Mouse (Mus musculus) midbrain, embryonic 10.5 days (tissue): ENCODE measurements at regions not wholly inside any gene's neighbourhood (a gene's known extent, or its start where the extent isn't known, plus 50 kb on each side); places are given as distances from the start of the nearest gene placed in this dataset.

Experiments
- DNase-seq: peaks from one replicate; pipeline ENCODE4 v3.0.0-alpha.2; 2017; ENCODE audit warnings: low spot score
- H3K27ac ChIP-seq: fragments of 300-500 bp; sonication (generic); replicated peaks from 2 replicates; pipeline ENCODE4 v1.5.1; 2016; ENCODE audit warnings: mild to moderate bottlenecking
- H3K27me3 ChIP-seq: fragments of 300-500 bp; sonication (generic); 2 replicates; pipeline ENCODE4 v1.6.1; 2016; ENCODE audit warnings: low read depth, mild to moderate bottlenecking; ENCODE audit not compliant: poor library complexity, severe bottlenecking
- H3K36me3 ChIP-seq: fragments of 300-500 bp; sonication (generic); 2 replicates; pipeline ENCODE4 v1.6.1; 2016; ENCODE audit warnings: mild to moderate bottlenecking, moderate library complexity
- H3K4me1 ChIP-seq: fragments of 300-500 bp; sonication (generic); 2 replicates; pipeline ENCODE4 v1.6.1; 2016
- H3K4me3 ChIP-seq: fragments of 300-500 bp; sonication (generic); 2 replicates; pipeline ENCODE4 v1.5.1; 2016; ENCODE audit warnings: mild to moderate bottlenecking, moderate library complexity
- H3K9me3 ChIP-seq: fragments of 300-500 bp; sonication (generic); replicated peaks from 2 replicates; pipeline ENCODE4 v1.6.1; 2016; ENCODE audit warnings: mild to moderate bottlenecking
- WGBS: fragments of 180-500 bp; shearing (Covaris S2); methylation state at CpG from one replicate; pipeline ENCODE4 v1.1.7; 2016; 5-methylcytosine and 5-hydroxymethylcytosine counted together

DNA sequence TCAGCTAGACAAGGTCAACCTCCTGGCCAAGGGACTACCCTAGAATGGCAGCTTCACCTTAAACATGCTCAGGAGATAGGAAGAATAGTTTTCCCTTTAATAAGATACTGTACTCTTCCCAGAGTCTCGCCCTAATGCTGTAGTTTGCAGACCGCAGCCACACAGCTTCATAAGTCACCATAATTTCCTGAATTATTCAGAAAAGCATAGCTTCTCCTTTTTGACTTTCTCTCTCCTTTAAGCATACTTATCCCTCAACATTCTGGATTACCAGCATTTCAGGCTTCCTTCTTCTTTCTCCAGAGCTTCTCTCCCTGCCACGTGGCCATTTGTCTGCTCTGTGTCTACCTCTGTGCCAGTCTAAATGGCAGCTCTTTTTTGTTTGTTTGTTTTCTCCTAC, 103.5 kb upstream of the Abcb5 start:
- 88% methylated on average over 3 of the region's 3 CpGs for WGBS
- DNase-seq, result no peak
- no peak overlapping the region for H3K4me3 ChIP-seq
- no peaks in the 10 kb centered on the region for H3K27me3 ChIP-seq
- peaks cover 2% of the 10 kb centered on the region for H3K4me1 ChIP-seq
- H3K27ac ChIP-seq, result no peak overlapping the region
- no peaks in the 10 kb centered on the region for H3K9me3 ChIP-seq
- H3K36me3 ChIP-seq, result no peaks in the 10 kb centered on the region

DNA sequence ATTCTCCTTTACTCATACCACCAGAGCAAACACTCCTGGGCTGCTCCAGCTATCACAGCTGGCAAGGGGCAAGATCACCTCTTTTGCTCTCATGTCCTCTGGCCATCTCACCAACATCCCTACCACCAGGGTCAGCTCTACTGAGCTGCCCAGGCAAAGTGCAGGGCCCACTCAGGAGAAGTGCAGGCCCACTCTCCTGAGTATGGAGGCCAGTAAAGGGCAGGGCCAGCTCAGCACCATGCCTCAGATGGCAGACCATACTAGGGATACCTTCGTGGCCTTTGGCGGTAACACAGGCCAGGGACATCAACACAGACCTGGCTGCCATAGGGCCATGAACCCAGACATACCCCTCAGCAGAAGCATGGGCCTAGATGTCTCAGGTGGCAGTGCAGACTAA, 101.9 kb upstream of the Abcb5 start:
- Histone ChIP-seq H3K4me3 (no peak overlapping the region), H3K36me3 (no peaks in the 10 kb centered on the region), H3K4me1 (no peaks in the 10 kb centered on the region), H3K27me3 (no peaks in the 10 kb centered on the region), H3K9me3 (no peaks in the 10 kb centered on the region), H3K27ac (no peak overlapping the region; the same call in 1 of the 2 replicates)
- 96% methylated on average over 2 of the region's 2 CpGs for WGBS
- DNase-seq, result no peak

DNA sequence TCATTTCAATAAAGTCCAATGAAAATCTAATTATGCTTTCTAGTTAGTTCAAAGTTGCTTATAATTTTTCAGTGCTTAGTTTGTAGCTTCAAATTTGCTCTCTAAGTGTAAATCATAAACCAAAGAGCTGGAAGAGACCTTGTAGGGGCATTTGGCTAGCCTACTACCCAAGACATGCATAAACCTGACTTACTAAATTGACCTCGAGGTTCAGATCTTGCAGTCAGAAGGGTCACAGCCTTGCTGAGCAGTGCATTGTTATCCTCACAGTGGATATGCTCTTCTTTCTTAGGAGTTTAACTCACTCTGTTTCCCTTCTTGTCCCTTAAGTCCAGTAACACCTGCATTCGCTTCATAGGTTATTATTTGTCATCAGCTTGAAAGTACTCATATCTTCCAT, 96.7 kb upstream of the Abcb5 start:
- Histone ChIP-seq H3K27ac (no peak overlapping the region), H3K36me3 (no peaks in the 10 kb centered on the region), H3K4me3 (no peak overlapping the region), H3K27me3 (no peaks in the 10 kb centered on the region), H3K9me3 (no peaks in the 10 kb centered on the region), H3K4me1 (no peaks in the 10 kb centered on the region)
- DNase-seq, result no peak
- WGBS, result 80% methylated on average over 2 of the region's 2 CpGs

DNA sequence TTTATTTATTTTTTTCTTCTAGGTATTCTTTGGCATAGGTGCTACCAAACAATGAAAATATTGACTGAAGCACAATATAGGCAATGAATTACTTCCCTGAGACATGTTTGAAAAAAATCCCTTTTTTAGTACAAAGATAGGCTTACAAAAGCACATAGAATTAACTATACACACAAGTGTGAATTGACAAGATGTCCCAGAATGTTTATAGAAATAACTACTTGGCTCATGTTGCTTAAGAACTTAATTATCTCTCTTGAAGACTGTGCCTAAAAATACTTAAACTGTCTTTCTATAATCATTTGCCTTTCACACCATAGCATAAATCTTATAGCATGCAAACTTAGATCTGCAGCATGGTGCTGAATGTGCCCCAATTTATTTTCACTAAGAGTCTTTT, 96.3 kb upstream of the Abcb5 start:
- no peaks in the 10 kb centered on the region for H3K9me3 ChIP-seq
- no peak overlapping the region for H3K4me3 ChIP-seq

DNA sequence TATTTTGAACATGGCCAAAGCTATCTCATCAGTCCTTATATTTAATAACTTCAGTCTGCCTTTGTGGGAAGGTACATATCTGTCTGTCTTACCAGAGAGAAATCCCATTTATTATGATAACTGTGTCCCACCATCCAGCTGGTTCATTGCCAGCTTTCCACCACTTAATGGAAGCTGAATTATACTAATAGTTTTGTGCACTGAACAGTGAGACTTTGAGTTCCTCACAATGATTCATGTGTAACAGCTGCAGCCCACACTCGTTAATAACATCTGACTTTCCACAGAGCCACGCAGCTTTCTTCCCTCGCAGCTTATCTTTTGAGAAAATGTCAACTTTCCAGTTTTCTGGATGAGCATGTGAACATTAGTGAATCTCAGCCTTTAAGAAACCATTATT, 88.3 kb upstream of the Abcb5 start:
- Histone ChIP-seq H3K36me3 (no peaks in the 10 kb centered on the region), H3K27me3 (no peaks in the 10 kb centered on the region), H3K4me1 (no peaks in the 10 kb centered on the region), H3K4me3 (no peak overlapping the region), H3K9me3 (no peaks in the 10 kb centered on the region), H3K27ac (no peak overlapping the region)
- DNase-seq, result no peak
- WGBS, result 85% methylated on average over 3 of the region's 3 CpGs

More for the DNA sequence above, 96.3 kb upstream of the Abcb5 start:
- H3K4me1 ChIP-seq, result no peaks in the 10 kb centered on the region
- no peaks in the 10 kb centered on the region for H3K36me3 ChIP-seq
- DNase-seq, result no peak
- H3K27ac ChIP-seq, result no peak overlapping the region
- no peaks in the 10 kb centered on the region for H3K27me3 ChIP-seq

DNA sequence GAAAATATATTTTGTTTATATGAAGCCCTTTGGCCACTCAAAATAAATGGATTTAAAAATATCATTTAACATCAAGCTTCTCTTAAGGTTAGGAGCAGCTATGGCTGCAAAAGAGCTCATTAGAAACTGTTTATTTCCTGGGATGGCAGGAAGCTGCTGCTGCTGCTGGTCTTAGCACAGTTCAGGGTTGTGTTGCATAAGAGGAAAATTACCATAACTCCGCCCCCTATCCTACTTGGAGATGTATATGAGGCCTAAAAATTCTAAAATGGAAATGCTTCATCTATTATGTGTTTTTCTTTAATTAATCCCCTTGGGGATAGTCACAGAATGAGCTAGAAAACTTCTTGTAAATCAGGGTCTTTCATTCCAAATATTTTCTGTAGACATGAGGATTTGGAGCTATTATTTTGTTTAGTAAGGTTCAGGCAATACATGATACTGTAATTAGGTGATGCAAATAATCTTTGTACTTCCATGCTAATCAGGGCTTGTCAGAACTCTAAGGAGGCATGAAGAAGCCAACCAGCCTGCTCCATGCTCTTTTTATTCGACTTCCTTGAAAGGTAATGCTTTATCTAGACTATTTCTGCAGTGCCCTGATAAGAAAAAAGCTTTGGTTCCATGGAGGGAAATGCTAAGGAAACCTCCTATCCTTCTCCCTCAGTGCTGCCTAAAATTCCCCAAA, 85.6 kb upstream of the Abcb5 start:
- no peak for DNase-seq
- H3K27ac ChIP-seq, result no peak overlapping the region
- 70% methylated on average over 2 of the region's 2 CpGs for WGBS
- no peaks in the 10 kb centered on the region for H3K9me3 ChIP-seq
- no peaks in the 10 kb centered on the region for H3K4me1 ChIP-seq
- no peaks in the 10 kb centered on the region for H3K36me3 ChIP-seq
- no peak overlapping the region for H3K4me3 ChIP-seq
- H3K27me3 ChIP-seq, result no peaks in the 10 kb centered on the region

DNA sequence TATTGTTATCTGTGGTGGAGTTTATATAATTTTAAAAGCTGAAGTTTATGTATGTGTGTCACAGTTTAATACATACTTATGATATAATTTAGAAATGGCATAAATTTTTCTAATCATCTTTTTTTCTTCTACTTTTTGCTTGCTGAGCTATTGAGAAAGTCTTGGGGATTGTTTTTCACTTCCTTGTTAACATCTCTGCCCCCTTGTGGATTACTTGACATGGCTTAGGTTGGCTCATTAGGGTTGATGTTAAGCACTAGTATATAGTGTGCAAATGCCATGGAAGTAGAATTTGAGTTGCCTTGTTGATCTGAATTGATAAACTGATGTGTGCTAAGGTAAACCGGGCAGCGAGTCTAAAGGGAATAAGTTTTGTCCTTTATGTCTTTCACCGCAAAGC, 72.1 kb upstream of the Abcb5 start:
- 89% methylated on average over 3 of the region's 3 CpGs for WGBS
- no peak overlapping the region for H3K27ac ChIP-seq
- DNase-seq, result no peak
- no peak overlapping the region for H3K4me3 ChIP-seq
- no peaks in the 10 kb centered on the region for H3K36me3 ChIP-seq
- no peaks in the 10 kb centered on the region for H3K27me3 ChIP-seq
- H3K9me3 ChIP-seq, result no peaks in the 10 kb centered on the region
- no peaks in the 10 kb centered on the region for H3K4me1 ChIP-seq

DNA sequence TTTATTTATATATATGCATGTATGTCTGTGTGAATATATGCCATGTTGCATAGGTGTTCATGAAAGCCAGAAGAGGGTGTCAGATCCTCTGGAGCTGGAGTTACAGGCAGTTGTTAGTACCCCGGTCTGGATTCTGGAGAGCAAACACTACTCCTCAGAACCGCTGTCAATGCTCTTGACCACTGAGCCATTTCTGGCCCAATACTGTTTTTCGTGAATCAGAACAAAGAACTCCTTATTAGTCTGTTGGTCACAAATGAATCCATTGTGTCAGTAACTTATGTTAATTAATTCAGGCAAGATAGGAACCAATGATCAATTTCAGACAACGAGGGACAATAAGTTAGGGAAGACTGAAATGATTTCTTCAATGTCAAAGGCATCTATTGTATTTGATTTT, 68.6 kb upstream of the Abcb5 start:
- no peaks in the 10 kb centered on the region for H3K36me3 ChIP-seq
- no peaks in the 10 kb centered on the region for H3K27me3 ChIP-seq
- no peaks in the 10 kb centered on the region for H3K4me1 ChIP-seq
- 87% methylated on average over 4 of the region's 4 CpGs for WGBS
- no peak for DNase-seq
- no peaks in the 10 kb centered on the region for H3K9me3 ChIP-seq
- H3K4me3 ChIP-seq, result no peak overlapping the region
- H3K27ac ChIP-seq, result no peak overlapping the region

DNA sequence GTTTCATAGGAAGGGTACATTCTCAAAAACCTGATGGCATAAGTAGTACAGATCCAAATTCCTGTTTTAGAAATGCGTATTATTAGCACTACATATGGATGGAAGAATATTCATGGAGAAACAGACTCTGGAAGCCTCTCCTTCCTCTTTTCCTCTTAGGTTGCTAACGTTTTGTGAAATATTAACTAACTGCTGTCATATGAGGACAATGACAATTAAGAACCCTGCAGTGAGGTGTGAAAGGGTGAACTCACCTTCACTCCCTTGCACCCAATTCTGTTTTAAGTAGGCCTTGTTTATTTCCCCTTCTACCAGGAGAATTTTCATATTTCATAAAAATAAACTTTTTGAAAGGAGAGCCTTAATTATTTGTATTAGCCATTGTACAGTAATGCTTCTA, 62.5 kb upstream of the Abcb5 start:
- Histone ChIP-seq H3K4me3 (no peak overlapping the region), H3K27me3 (no peaks in the 10 kb centered on the region), H3K36me3 (no peaks in the 10 kb centered on the region), H3K4me1 (peaks cover 13% of the 10 kb centered on the region), H3K9me3 (no peaks in the 10 kb centered on the region), H3K27ac (0 out of 2 replicates have a peak overlapping the region, but pooled peaks have one; percentile 9)
- no peak for DNase-seq
- WGBS, result 74% methylated on average over 2 of the region's 2 CpGs

DNA sequence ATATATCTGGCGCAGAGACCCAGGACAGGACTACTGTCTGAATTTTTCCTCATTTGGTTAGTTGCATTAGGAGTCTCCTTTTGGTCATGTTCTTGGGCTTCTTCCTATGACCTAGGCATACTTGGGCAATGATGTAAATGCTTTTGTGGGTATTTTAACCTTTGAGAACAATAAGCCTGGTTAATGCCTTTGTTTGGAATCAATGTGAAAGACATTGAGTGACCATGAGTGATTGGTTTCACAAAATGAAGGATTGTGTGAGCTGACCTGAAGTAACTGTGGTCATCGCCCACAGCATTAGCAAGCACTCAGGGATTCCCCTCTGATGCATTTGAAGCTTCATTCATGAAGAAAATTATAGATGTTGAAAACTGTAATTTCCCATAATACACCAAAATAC, 61.9 kb upstream of the Abcb5 start:
- Histone ChIP-seq H3K4me1 (peaks cover 13% of the 10 kb centered on the region), H3K36me3 (no peaks in the 10 kb centered on the region), H3K27ac (no peak overlapping the region), H3K27me3 (no peaks in the 10 kb centered on the region), H3K9me3 (no peaks in the 10 kb centered on the region), H3K4me3 (no peak overlapping the region)
- WGBS, result 65% methylated on average over 2 of the region's 2 CpGs
- DNase-seq, result no peak

DNA sequence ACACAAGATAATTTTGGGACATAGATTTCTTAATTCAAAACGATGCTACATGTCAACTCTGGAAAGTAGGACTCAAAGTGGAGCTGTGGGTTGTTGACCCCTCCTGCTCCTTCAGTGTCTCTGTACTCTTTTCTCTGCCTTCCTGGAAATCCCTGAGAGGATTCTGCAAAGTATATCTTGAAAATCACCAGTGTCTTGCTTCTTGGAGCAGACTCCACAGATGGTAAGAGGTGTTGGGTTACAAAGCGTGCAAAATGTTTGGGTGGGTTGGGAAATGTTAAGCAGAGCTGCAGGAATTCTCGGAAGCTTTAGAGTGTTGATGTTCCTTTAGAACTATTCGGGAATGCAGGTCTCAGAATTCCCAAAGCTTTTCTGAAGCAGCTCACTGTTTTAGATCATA, 61.5 kb upstream of the Abcb5 start:
- H3K4me3 ChIP-seq, result no peak overlapping the region
- no peak for DNase-seq
- 58% methylated on average over 4 of the region's 4 CpGs for WGBS

DNA sequence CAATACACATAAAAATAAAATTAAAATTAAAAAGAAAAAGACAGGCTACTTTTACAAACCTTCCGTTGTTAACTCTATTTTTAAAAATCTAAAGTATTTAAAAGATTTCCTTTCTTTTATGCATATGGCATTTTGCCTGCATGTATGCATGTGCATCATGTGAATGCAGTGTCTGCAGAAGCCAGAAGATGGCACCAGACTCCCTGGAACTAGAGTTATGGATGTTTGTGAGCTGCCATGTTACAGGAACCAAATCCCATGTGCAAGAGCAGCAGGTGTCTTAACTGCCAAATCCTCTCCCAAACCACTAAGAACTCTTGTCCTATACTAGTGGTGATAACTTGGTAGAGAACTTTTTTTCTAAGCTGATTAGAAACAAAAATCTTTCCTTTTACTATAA, 60.1 kb upstream of the Abcb5 start:
- Histone ChIP-seq H3K9me3 (no peaks in the 10 kb centered on the region), H3K27me3 (no peaks in the 10 kb centered on the region), H3K36me3 (no peaks in the 10 kb centered on the region), H3K4me1 (peaks cover 13% of the 10 kb centered on the region), H3K4me3 (no peak overlapping the region), H3K27ac (no peak overlapping the region)
- DNase-seq, result peak; percentile 53
- 55% methylated on average over 1 of the region's 1 CpGs for WGBS

More for the DNA sequence above, 61.5 kb upstream of the Abcb5 start:
- Histone ChIP-seq H3K9me3 (no peaks in the 10 kb centered on the region), H3K27ac (no peak overlapping the region; the same call in 1 of the 2 replicates), H3K36me3 (no peaks in the 10 kb centered on the region), H3K4me1 (peaks cover 13% of the 10 kb centered on the region), H3K27me3 (no peaks in the 10 kb centered on the region)

DNA sequence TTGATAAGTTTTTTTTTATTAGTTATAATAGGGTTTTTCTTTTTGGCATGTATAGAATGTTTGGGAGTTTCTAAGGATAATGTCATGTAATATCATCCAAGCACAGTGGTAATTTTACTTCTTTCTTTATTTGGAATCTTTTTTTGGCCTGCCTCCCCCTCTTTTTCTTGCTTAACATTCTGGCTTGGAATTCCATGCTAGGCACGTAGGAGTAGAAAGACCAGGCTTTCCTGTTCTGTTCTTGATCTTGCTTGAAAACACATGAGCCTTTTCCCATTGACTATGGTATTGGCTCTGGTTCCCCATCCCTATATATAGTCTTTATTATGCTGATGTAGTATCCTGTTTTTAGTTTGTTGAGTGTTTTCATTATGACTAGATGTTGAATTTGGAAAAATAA, 57.8 kb upstream of the Abcb5 start:
- Histone ChIP-seq H3K9me3 (no peaks in the 10 kb centered on the region), H3K4me3 (no peak overlapping the region), H3K36me3 (no peaks in the 10 kb centered on the region), H3K4me1 (peaks cover 13% of the 10 kb centered on the region), H3K27ac (no peak overlapping the region), H3K27me3 (no peaks in the 10 kb centered on the region)
- WGBS, result 80% methylated on average over 1 of the region's 1 CpGs
- DNase-seq, result no peak
